Mouse (Mus musculus) forebrain, embryonic 10.5 days (tissue): ENCODE measurements around the gene Vezt. TPM values are rescaled to one million over a fixed set of nuclear protein-coding genes. Genes with fewer than 3 reads are reported as not detected.

Experiments
- DNase-seq: peaks from one replicate; pipeline ENCODE4 v3.0.0-alpha.2; 2017; ENCODE audit warnings: low spot score; ENCODE audit errors: extremely low spot score
- H3K27ac ChIP-seq: fragments of 300-500 bp; sonication (generic); 2 replicates; pipeline ENCODE4 v1.5.1; 2016; ENCODE audit warnings: mild to moderate bottlenecking
- H3K27me3 ChIP-seq: fragments of 300-500 bp; sonication (generic); 2 replicates; pipeline ENCODE4 v1.6.1; 2016; ENCODE audit warnings: mild to moderate bottlenecking; ENCODE audit not compliant: poor library complexity, severe bottlenecking
- H3K36me3 ChIP-seq: fragments of 300-500 bp; sonication (generic); replicated peaks from 2 replicates; pipeline ENCODE4 v1.6.1; 2016; ENCODE audit warnings: mild to moderate bottlenecking, moderate library complexity
- H3K4me1 ChIP-seq: fragments of 300-500 bp; sonication (generic); 2 replicates; pipeline ENCODE4 v1.6.1; 2016
- H3K4me3 ChIP-seq: fragments of 300-500 bp; sonication (generic); 2 replicates; pipeline ENCODE4 v1.5.1; 2016; ENCODE audit warnings: mild to moderate bottlenecking, moderate library complexity
- H3K9me3 ChIP-seq: fragments of 300-500 bp; sonication (generic); 2 replicates; pipeline ENCODE4 v1.6.1; 2016; ENCODE audit warnings: mild to moderate bottlenecking, moderate library complexity
- WGBS: fragments of 180-500 bp; shearing (Covaris S2); methylation state at CpG from one replicate; pipeline ENCODE4 v1.1.7; 2016; 5-methylcytosine and 5-hydroxymethylcytosine counted together
- polyA plus RNA-seq: library from polyadenylated mRNA; unstranded; fragments of >200 nt; fragmentation: Nextera tagmentation; extraction: Ambion mirVana; gene quantifications from 2 replicates; pipeline ENCODE4 v1.2.1, GENCODE M21; 2016

Vezt gene
- polyA plus RNA-seq, 1 experiment from 2014 or later, result 28.9 TPM

GRCm38 (mm10) chr10:93994136-93994535 lies 41.5 kb downstream of the Vezt start:
- H3K36me3 ChIP-seq, result peaks cover 92% of the 10 kb centered on the region
- no peak for DNase-seq
- 93% methylated on average over 10 of the region's 10 CpGs for WGBS
- H3K4me3 ChIP-seq, result no peak overlapping the region
- H3K9me3 ChIP-seq, result no peaks in the 10 kb centered on the region
- no peak overlapping the region for H3K27ac ChIP-seq
- H3K27me3 ChIP-seq, result no peaks in the 10 kb centered on the region
- H3K4me1 ChIP-seq, result no peaks in the 10 kb centered on the region

- Histone ChIP-seq H3K4me1 (no peaks in the 10 kb centered on the region), H3K36me3 (peaks cover 59% of the 10 kb centered on the region), H3K4me3 (no peak overlapping the region), H3K27ac (no peak overlapping the region), H3K27me3 (no peaks in the 10 kb centered on the region), H3K9me3 (no peaks in the 10 kb centered on the region)
- no peak for DNase-seq
Observed at GRCm38 (mm10) chr10:93985357-93985756, 50.3 kb downstream of the Vezt start.

GRCm38 (mm10) chr10:93969306-93969705 lies 66.3 kb downstream of the Vezt start:
- no peaks in the 10 kb centered on the region for H3K9me3 ChIP-seq
- no peaks in the 10 kb centered on the region for H3K27me3 ChIP-seq
- no peak overlapping the region for H3K27ac ChIP-seq
- H3K4me1 ChIP-seq, result peaks cover 7% of the 10 kb centered on the region
- peaks cover 48% of the 10 kb centered on the region for H3K36me3 ChIP-seq
- no peak overlapping the region for H3K4me3 ChIP-seq
- DNase-seq, result no peak
- WGBS, result 41% methylated on average over 10 of the region's 10 CpGs

- no peak overlapping the region for H3K4me3 ChIP-seq
- no peak for DNase-seq
- peaks cover 34% of the 10 kb centered on the region for H3K36me3 ChIP-seq
- no peaks in the 10 kb centered on the region for H3K27me3 ChIP-seq
- H3K9me3 ChIP-seq, result no peaks in the 10 kb centered on the region
- H3K27ac ChIP-seq, result no peak overlapping the region
- H3K4me1 ChIP-seq, result peaks cover 7% of the 10 kb centered on the region
Observed at GRCm38 (mm10) chr10:93967486-93967885, 68.1 kb downstream of the Vezt start.

- Histone ChIP-seq H3K27me3 (no peaks in the 10 kb centered on the region), H3K36me3 (no peaks in the 10 kb centered on the region), H3K4me1 (no peaks in the 10 kb centered on the region), H3K27ac (no peak overlapping the region), H3K4me3 (no peak overlapping the region), H3K9me3 (no peaks in the 10 kb centered on the region)
- DNase-seq, result no peak
- WGBS, result 99% methylated on average over 3 of the region's 3 CpGs
Observed at GRCm38 (mm10) chr10:93954023-93954422, 81.6 kb downstream of the Vezt start.

GRCm38 (mm10) chr10:93953504-93953903 lies 82.1 kb downstream of the Vezt start:
- no peaks in the 10 kb centered on the region for H3K27me3 ChIP-seq
- H3K9me3 ChIP-seq, result no peaks in the 10 kb centered on the region
- no peak overlapping the region for H3K4me3 ChIP-seq
- no peaks in the 10 kb centered on the region for H3K4me1 ChIP-seq
- WGBS, result 94% methylated on average over 7 of the region's 7 CpGs
- H3K27ac ChIP-seq, result no peak overlapping the region
- H3K36me3 ChIP-seq, result no peaks in the 10 kb centered on the region
- no peak for DNase-seq

GRCm38 (mm10) chr10:93950991-93951390 lies 84.6 kb downstream of the Vezt start:
- 92% methylated on average over 3 of the region's 3 CpGs for WGBS
- no peaks in the 10 kb centered on the region for H3K4me1 ChIP-seq
- H3K4me3 ChIP-seq, result no peak overlapping the region
- no peak for DNase-seq
- H3K36me3 ChIP-seq, result no peaks in the 10 kb centered on the region
- no peaks in the 10 kb centered on the region for H3K27me3 ChIP-seq
- no peak overlapping the region for H3K27ac ChIP-seq
- no peaks in the 10 kb centered on the region for H3K9me3 ChIP-seq

- no peak overlapping the region for H3K27ac ChIP-seq
- DNase-seq, result no peak
- 94% methylated on average over 2 of the region's 2 CpGs for WGBS
- H3K4me3 ChIP-seq, result no peak overlapping the region
- H3K4me1 ChIP-seq, result no peaks in the 10 kb centered on the region
- H3K9me3 ChIP-seq, result no peaks in the 10 kb centered on the region
- H3K27me3 ChIP-seq, result no peaks in the 10 kb centered on the region
- H3K36me3 ChIP-seq, result no peaks in the 10 kb centered on the region
Observed at GRCm38 (mm10) chr10:93949921-93950320, 85.7 kb downstream of the Vezt start.

- 88% methylated on average over 9 of the region's 9 CpGs for WGBS
- no peaks in the 10 kb centered on the region for H3K9me3 ChIP-seq
- H3K4me1 ChIP-seq, result no peaks in the 10 kb centered on the region
- H3K36me3 ChIP-seq, result no peaks in the 10 kb centered on the region
- DNase-seq, result no peak
- H3K27ac ChIP-seq, result no peak overlapping the region
- no peaks in the 10 kb centered on the region for H3K27me3 ChIP-seq
- no peak overlapping the region for H3K4me3 ChIP-seq
Observed at GRCm38 (mm10) chr10:93945843-93946499, 89.6 kb downstream of the Vezt start.

GRCm38 (mm10) chr10:93945364-93945763 lies 90.3 kb downstream of the Vezt start:
- no peak for DNase-seq
- WGBS, result 68% methylated on average over 4 of the region's 4 CpGs
- Histone ChIP-seq H3K27me3 (no peaks in the 10 kb centered on the region), H3K4me1 (no peaks in the 10 kb centered on the region), H3K4me3 (no peak overlapping the region), H3K9me3 (no peaks in the 10 kb centered on the region), H3K36me3 (no peaks in the 10 kb centered on the region), H3K27ac (no peak overlapping the region)

GRCm38 (mm10) chr10:93944241-93944640 lies 91.4 kb downstream of the Vezt start:
- H3K9me3 ChIP-seq, result no peaks in the 10 kb centered on the region
- no peaks in the 10 kb centered on the region for H3K4me1 ChIP-seq
- no peak overlapping the region for H3K27ac ChIP-seq
- H3K36me3 ChIP-seq, result no peaks in the 10 kb centered on the region
- no peak overlapping the region for H3K4me3 ChIP-seq
- DNase-seq, result no peak
- WGBS, result 69% methylated on average over 5 of the region's 5 CpGs
- H3K27me3 ChIP-seq, result no peaks in the 10 kb centered on the region

GRCm38 (mm10) chr10:93940279-93940678 lies 95.3 kb downstream of the Vezt start:
- no peaks in the 10 kb centered on the region for H3K27me3 ChIP-seq
- no peaks in the 10 kb centered on the region for H3K9me3 ChIP-seq
- H3K4me1 ChIP-seq, result peaks cover 5% of the 10 kb centered on the region; the same call in 1 of the 2 replicates
- 91% methylated on average over 5 of the region's 5 CpGs for WGBS
- no peak overlapping the region for H3K27ac ChIP-seq
- no peak for DNase-seq
- no peaks in the 10 kb centered on the region for H3K36me3 ChIP-seq
- H3K4me3 ChIP-seq, result no peak overlapping the region

GRCm38 (mm10) chr10:93939676-93940075 lies 95.9 kb downstream of the Vezt start:
- no peak overlapping the region for H3K27ac ChIP-seq
- H3K4me1 ChIP-seq, result peaks cover 5% of the 10 kb centered on the region; the same call in 1 of the 2 replicates
- H3K27me3 ChIP-seq, result no peaks in the 10 kb centered on the region
- DNase-seq, result no peak
- no peaks in the 10 kb centered on the region for H3K9me3 ChIP-seq
- no peak overlapping the region for H3K4me3 ChIP-seq
- H3K36me3 ChIP-seq, result no peaks in the 10 kb centered on the region
- WGBS, result 78% methylated on average over 8 of the region's 8 CpGs

- Histone ChIP-seq H3K27ac (no peak overlapping the region), H3K4me3 (no peak overlapping the region), H3K36me3 (no peaks in the 10 kb centered on the region), H3K4me1 (peaks cover 5% of the 10 kb centered on the region; the same call in 1 of the 2 replicates), H3K9me3 (no peaks in the 10 kb centered on the region), H3K27me3 (no peaks in the 10 kb centered on the region)
- no peak for DNase-seq
- WGBS, result 85% methylated on average over 20 of the region's 20 CpGs
Observed at GRCm38 (mm10) chr10:93938844-93939271, 96.8 kb downstream of the Vezt start.
